Mouse (Mus musculus): Measurements from ENCODE around the gene Wdr74. TPM values are rescaled to one million over a fixed set of nuclear protein-coding genes. Genes with fewer than 3 reads are reported as not detected.
"Not testable (repeated sequence)": the region's sequence is repeated elsewhere in the genome, so short reads cannot be mapped to it uniquely, and the experiment has no call there.

The Wdr74 gene
- polyA plus RNA-seq, 1 experiment from 2014 or later: 77.3 TPM

GRCm38 (mm10) chr19:8721378-8721777 lies 14.2 kb upstream of the Wdr74 start:
- no peak overlapping the region for H3K27ac ChIP-seq
- H3K9ac ChIP-seq: no peak overlapping the region
- no peaks in the 10 kb centered on the region for H3K9me3 ChIP-seq
- ATAC-seq: no peak
- 77% methylated on average over 1 of the region's 1 CpGs for WGBS
- H3K4me1 ChIP-seq (replicated peaks): peaks cover 17% of the 10 kb centered on the region
- peaks cover 12% of the 10 kb centered on the region for H3K36me3 ChIP-seq
- H3K4me2 ChIP-seq (replicated peaks): peak overlapping the region; percentile 60
- no peaks in the 10 kb centered on the region for H3K27me3 ChIP-seq (replicated peaks)
- no peak overlapping the region for H3K4me3 ChIP-seq (replicated peaks)

- Histone ChIP-seq H3K36me3 (peaks cover 16% of the 10 kb centered on the region), H3K9me3 (no peaks in the 10 kb centered on the region), H3K27me3 (replicated peaks) (no peaks in the 10 kb centered on the region), H3K4me1 (replicated peaks) (peaks cover 17% of the 10 kb centered on the region), H3K9ac (peak overlapping the region; percentile 91), H3K4me2 (replicated peaks) (peak overlapping the region; percentile 60), H3K4me3 (replicated peaks) (peak overlapping the region; percentile 66), H3K27ac (peak overlapping the region; percentile 99)
- ATAC-seq: no peak
- 55% methylated on average over 4 of the region's 4 CpGs for WGBS
Measured at GRCm38 (mm10) chr19:8722021-8722420, 13.6 kb upstream of the Wdr74 start.

GRCm38 (mm10) chr19:8722559-8722906 lies 13.1 kb upstream of the Wdr74 start:
- H3K9ac ChIP-seq: peak overlapping the region; percentile 91
- under 1% methylated on average over 5 of the region's 5 CpGs for WGBS
- H3K9me3 ChIP-seq: no peaks in the 10 kb centered on the region
- ATAC-seq: no peak
- H3K4me1 ChIP-seq (replicated peaks): peaks cover 17% of the 10 kb centered on the region
- H3K36me3 ChIP-seq: peaks cover 16% of the 10 kb centered on the region
- H3K27me3 ChIP-seq (replicated peaks): no peaks in the 10 kb centered on the region
- peak overlapping the region; percentile 99 for H3K27ac ChIP-seq
- peak overlapping the region; percentile 66 for H3K4me3 ChIP-seq (replicated peaks)
- H3K4me2 ChIP-seq (replicated peaks): peak overlapping the region; percentile 60

GRCm38 (mm10) chr19:8722907-8723573 lies 12.6 kb upstream of the Wdr74 start, which contains the start of gene Slc3a2:
Slc3a2 (minus strand) TSS chr19:8723369.
- peak; percentile 95 for ATAC-seq
- Histone ChIP-seq H3K9me3 (no peaks in the 10 kb centered on the region), H3K27me3 (replicated peaks) (no peaks in the 10 kb centered on the region), H3K9ac (peak within 1 kb of the TSS; percentile 91), H3K36me3 (peaks cover 16% of the 10 kb centered on the region), H3K4me2 (replicated peaks) (peak within 1 kb of the TSS; percentile 64), H3K27ac (peak within 1 kb of the TSS; percentile 99), H3K4me3 (replicated peaks) (peak within 1 kb of the TSS; percentile 66), H3K4me1 (replicated peaks) (peaks cover 17% of the 10 kb centered on the region)
- WGBS: under 1% methylated on average over 50 of the region's 50 CpGs

- 0% methylated on average over 20 of the region's 20 CpGs for WGBS
Measured at GRCm38 (mm10) chr19:8723574-8724346, 11.9 kb upstream of the Wdr74 start.

GRCm38 (mm10) chr19:8724392-8724791 lies 11.2 kb upstream of the Wdr74 start:
- no peak for ATAC-seq
- Histone ChIP-seq H3K9me3 (no peaks in the 10 kb centered on the region), H3K4me2 (replicated peaks) (peak overlapping the region; percentile 64), H3K4me3 (replicated peaks) (peak overlapping the region; percentile 66), H3K36me3 (peaks cover 16% of the 10 kb centered on the region), H3K27ac (peak overlapping the region; percentile 81; the same call in 1 of the 2 replicates), H3K4me1 (replicated peaks) (peaks cover 17% of the 10 kb centered on the region), H3K9ac (peak overlapping the region; percentile 76), H3K27me3 (replicated peaks) (no peaks in the 10 kb centered on the region)
- WGBS: 0% methylated on average over 2 of the region's 2 CpGs

More at GRCm38 (mm10) chr19:8723574-8724346, 11.9 kb upstream of the Wdr74 start:
- peaks cover 16% of the 10 kb centered on the region for H3K36me3 ChIP-seq
- peaks cover 17% of the 10 kb centered on the region for H3K4me1 ChIP-seq (replicated peaks)
- no peaks in the 10 kb centered on the region for H3K9me3 ChIP-seq
- no peak for ATAC-seq
- peak overlapping the region; percentile 66 for H3K4me3 ChIP-seq (replicated peaks)
- peak overlapping the region; percentile 64 for H3K4me2 ChIP-seq (replicated peaks)
- no peaks in the 10 kb centered on the region for H3K27me3 ChIP-seq (replicated peaks)
- peak overlapping the region; percentile 76 for H3K9ac ChIP-seq
- peak overlapping the region; percentile 81 for H3K27ac ChIP-seq

GRCm38 (mm10) chr19:8725081-8725613 lies 10.5 kb upstream of the Wdr74 start:
- H3K9me3 ChIP-seq: no peaks in the 10 kb centered on the region
- H3K9ac ChIP-seq: peak overlapping the region; percentile 27; the same call in 1 of the 2 replicates
- no peak overlapping the region for H3K27ac ChIP-seq
- H3K4me3 ChIP-seq (replicated peaks): peak overlapping the region; percentile 66
- H3K4me2 ChIP-seq (replicated peaks): peak overlapping the region; percentile 64
- no peak for ATAC-seq
- H3K4me1 ChIP-seq (replicated peaks): peaks cover 17% of the 10 kb centered on the region
- WGBS: 42% methylated on average over 4 of the region's 4 CpGs
- no peaks in the 10 kb centered on the region for H3K27me3 ChIP-seq (replicated peaks)
- H3K36me3 ChIP-seq: peaks cover 16% of the 10 kb centered on the region

GRCm38 (mm10) chr19:8726609-8727390 lies 8.8 kb upstream of the Wdr74 start:
- ATAC-seq: no peak

GRCm38 (mm10) chr19:8727495-8728114 lies 8.0 kb upstream of the Wdr74 start:
- no peak overlapping the region for H3K27ac ChIP-seq
- no peak overlapping the region for H3K9ac ChIP-seq
- no peaks in the 10 kb centered on the region for H3K9me3 ChIP-seq
- H3K4me3 ChIP-seq (replicated peaks): no peak overlapping the region
- no peak overlapping the region for H3K4me2 ChIP-seq (replicated peaks)
- WGBS: 21% methylated on average over 5 of the region's 5 CpGs
- no peak for ATAC-seq
- peaks cover 9% of the 10 kb centered on the region; the same call in 1 of the 2 replicates for H3K4me1 ChIP-seq (replicated peaks)
- H3K27me3 ChIP-seq (replicated peaks): no peaks in the 10 kb centered on the region
- peaks cover 16% of the 10 kb centered on the region for H3K36me3 ChIP-seq

More at GRCm38 (mm10) chr19:8726609-8727390, 8.8 kb upstream of the Wdr74 start:
- H3K9me3 ChIP-seq: no peaks in the 10 kb centered on the region
- H3K9ac ChIP-seq: no peak overlapping the region
- WGBS: 25% methylated on average over 3 of the region's 3 CpGs
- H3K4me1 ChIP-seq (replicated peaks): peaks cover 14% of the 10 kb centered on the region
- H3K27ac ChIP-seq: no peak overlapping the region
- H3K4me3 ChIP-seq (replicated peaks): no peak overlapping the region
- H3K4me2 ChIP-seq (replicated peaks): no peak overlapping the region
- no peaks in the 10 kb centered on the region for H3K27me3 ChIP-seq (replicated peaks)
- H3K36me3 ChIP-seq: peaks cover 16% of the 10 kb centered on the region

- WGBS: 49% methylated on average over 3 of the region's 3 CpGs
- H3K27me3 ChIP-seq (replicated peaks); H3K9ac ChIP-seq; H3K9me3 ChIP-seq; H3K4me1 ChIP-seq (replicated peaks); H3K4me2 ChIP-seq (replicated peaks); H3K4me3 ChIP-seq (replicated peaks); H3K27ac ChIP-seq; ATAC-seq: not testable (repeated sequence)
- H3K36me3 ChIP-seq: peaks cover 16% of the 10 kb centered on the region
Measured at GRCm38 (mm10) chr19:8728335-8729099, 7.1 kb upstream of the Wdr74 start.

- no peak overlapping the region for H3K9ac ChIP-seq
- no peak for ATAC-seq
- no peaks in the 10 kb centered on the region for H3K9me3 ChIP-seq
- peaks cover 17% of the 10 kb centered on the region for H3K36me3 ChIP-seq
- H3K4me1 ChIP-seq (replicated peaks): no peaks in the 10 kb centered on the region
- WGBS: 68% methylated on average over 3 of the region's 3 CpGs
- H3K4me3 ChIP-seq (replicated peaks): no peak overlapping the region
- H3K27me3 ChIP-seq (replicated peaks): no peaks in the 10 kb centered on the region
- H3K27ac ChIP-seq: no peak overlapping the region
- H3K4me2 ChIP-seq (replicated peaks): no peak overlapping the region
Measured at GRCm38 (mm10) chr19:8734334-8734733, 1.3 kb upstream of the Wdr74 start.

All from intestine, embryonic 15.5 days (tissue).